ENCODE assay signal across 7 mouse cellular contexts in genomic region chr17:6742083-6743038, GRCm38 (mm10). TPM values are rescaled to one million over a fixed set of nuclear protein-coding genes. Genes with fewer than 3 reads are reported as not detected.
A peak's percentile ranks its signal among the peaks of the same experiment; 100 is the strongest.
DNase-seq lines count a peak whose midpoint lies in the region; ATAC-seq and TF ChIP-seq lines count a peak whose summit lies in the region.

No protein-coding gene starts in this region.

- ATAC-seq in neural tube, embryonic 11.5 days (ENCODE audit: insufficient read depth, low FRiP score, low TSS enrichment), result no peak
- no peak for ATAC-seq in neural tube, embryonic 15.5 days (ENCODE audit: low FRiP score)
- ATAC-seq in hindbrain, postnatal 0 days, result no peak
- ATAC-seq in lung, embryonic 16.5 days (ENCODE audit: low read depth), result peak; percentile 68

- no peaks in the 10 kb centered on the region for H3K9me3 ChIP-seq in neural tube, embryonic 11.5 days (ENCODE audit: control insufficient read depth, low read length)
- no peaks in the 10 kb centered on the region for H3K9me3 ChIP-seq in neural tube, embryonic 15.5 days (replicated peaks)
- H3K9me3 ChIP-seq in hindbrain, postnatal 0 days (ENCODE audit: low read length), result no peaks in the 10 kb centered on the region
- H3K9me3 ChIP-seq in lung, embryonic 16.5 days (ENCODE audit: control insufficient read depth, low read length), result no peaks in the 10 kb centered on the region

- H3K27me3 ChIP-seq in neural tube, embryonic 11.5 days (ENCODE audit: control insufficient read depth, insufficient read depth, low read length), result no peaks in the 10 kb centered on the region
- no peaks in the 10 kb centered on the region for H3K27me3 ChIP-seq in neural tube, embryonic 15.5 days (replicated peaks)
- no peaks in the 10 kb centered on the region for H3K27me3 ChIP-seq in hindbrain, postnatal 0 days (ENCODE audit: insufficient read depth, low read length)
- H3K27me3 ChIP-seq in lung, embryonic 16.5 days (ENCODE audit: control insufficient read depth, insufficient read depth, low read depth, low read length), result no peaks in the 10 kb centered on the region

- no peak overlapping the region for H3K4me2 ChIP-seq in neural tube, embryonic 11.5 days (ENCODE audit: low read depth)
- H3K4me2 ChIP-seq in neural tube, embryonic 15.5 days, result no peak overlapping the region
- H3K4me2 ChIP-seq in hindbrain, postnatal 0 days (ENCODE audit: low read depth, low read length), result no peak overlapping the region
- no peak overlapping the region for H3K4me2 ChIP-seq in lung, embryonic 16.5 days (ENCODE audit: low read depth, low read length)

- no peak for TF ChIP-seq CTCF in hindbrain, postnatal 0 days (IDR thresholded peaks at IDR 0.05; ENCODE audit: low read depth)

- DNase-seq in neural tube, embryonic 11.5 days (ENCODE audit: low spot score), result peak; percentile 16
- peak; percentile 52 for DNase-seq in brain, adult 2 months (ENCODE audit: low read depth, low spot score)
- DNase-seq in gastrocnemius, postnatal 10 days, result peak; percentile 75
- peak; percentile 62 for DNase-seq in hindbrain, postnatal 0 days (ENCODE audit: low spot score)
- peak; percentile 66 for DNase-seq in testis, postnatal 10 days (ENCODE audit: low spot score)

- peaks cover 3% of the 10 kb centered on the region; the same call in 1 of the 2 replicates for H3K36me3 ChIP-seq in neural tube, embryonic 11.5 days (ENCODE audit: control insufficient read depth, insufficient read depth, low read length)
- peaks cover 6% of the 10 kb centered on the region for H3K36me3 ChIP-seq in neural tube, embryonic 15.5 days
- no peaks in the 10 kb centered on the region for H3K36me3 ChIP-seq in hindbrain, postnatal 0 days (ENCODE audit: insufficient read depth, low read length)
- peaks cover 17% of the 10 kb centered on the region for H3K36me3 ChIP-seq in lung, embryonic 16.5 days (ENCODE audit: control insufficient read depth, insufficient read depth, low read length)

- WGBS in neural tube, embryonic 11.5 days, result 77% methylated on average over 31 of the region's 33 CpGs
- 69% methylated on average over 30 of the region's 33 CpGs for WGBS in neural tube, embryonic 15.5 days
- 44% methylated on average over 32 of the region's 33 CpGs for WGBS in hindbrain, postnatal 0 days
- 54% methylated on average over 33 of the region's 33 CpGs for WGBS in lung, embryonic 16.5 days

- H3K27ac ChIP-seq in neural tube, embryonic 11.5 days (ENCODE audit: low read depth, low read length), result peak overlapping the region; percentile 49; the same call in 1 of the 2 replicates
- H3K27ac ChIP-seq in neural tube, embryonic 15.5 days (replicated peaks), result no peak overlapping the region; the same call in 1 of the 2 replicates
- H3K27ac ChIP-seq in hindbrain, postnatal 0 days, result peak overlapping the region; percentile 28; the same call in 1 of the 2 replicates
- H3K27ac ChIP-seq in lung, embryonic 16.5 days (ENCODE audit: low read length), result peak overlapping the region; percentile 62

- H3K4me3 ChIP-seq in neural tube, embryonic 11.5 days (ENCODE audit: low read depth, low read length), result no peak overlapping the region
- no peak overlapping the region for H3K4me3 ChIP-seq in neural tube, embryonic 15.5 days (replicated peaks)
- H3K4me3 ChIP-seq in hindbrain, postnatal 0 days (ENCODE audit: low read length), result no peak overlapping the region
- no peak overlapping the region for H3K4me3 ChIP-seq in lung, embryonic 16.5 days (ENCODE audit: low read length)

- peaks cover 14% of the 10 kb centered on the region; the same call in 1 of the 2 replicates for H3K4me1 ChIP-seq in neural tube, embryonic 11.5 days (ENCODE audit: control insufficient read depth, insufficient read depth, low read length)
- H3K4me1 ChIP-seq in neural tube, embryonic 15.5 days, result peaks cover 49% of the 10 kb centered on the region
- H3K4me1 ChIP-seq in hindbrain, postnatal 0 days (ENCODE audit: insufficient read depth, low read length), result peaks cover 25% of the 10 kb centered on the region
- peaks cover 18% of the 10 kb centered on the region for H3K4me1 ChIP-seq in lung, embryonic 16.5 days (replicated peaks; ENCODE audit: control insufficient read depth, insufficient read depth, low read length)

- H3K9ac ChIP-seq in neural tube, embryonic 11.5 days (ENCODE audit: low read length), result no peak overlapping the region
- no peak overlapping the region for H3K9ac ChIP-seq in neural tube, embryonic 15.5 days (replicated peaks)
- H3K9ac ChIP-seq in hindbrain, postnatal 0 days (replicated peaks; ENCODE audit: low read length), result no peak overlapping the region
- H3K9ac ChIP-seq in lung, embryonic 16.5 days (ENCODE audit: low read length), result no peak overlapping the region

RNA-seq across cellular contexts. Expression of gene Ezr, which starts 40.2 kb away (rescaled TPM):
- 63.4 and 74.3 TPM in 2 replicates for polyA plus RNA-seq in neural tube, embryonic 11.5 days (2014; fragmentation: Nextera tagmentation; extraction: Ambion mirVana)
- 48.0 and 90.3 TPM in 2 replicates for polyA plus RNA-seq in neural tube, embryonic 15.5 days (2015; fragmentation: Nextera tagmentation; extraction: Ambion mirVana)
- 10 to 100 TPM; 24.0 to 24.9 TPM for total RNA-seq in gastrocnemius, postnatal 10 days (2021)
- total RNA-seq in hindbrain, postnatal 0 days (2014; rRNA removed), result 44.7 and 52.6 TPM in 2 replicates
- 62.4 and 72.7 TPM in 2 replicates for polyA plus RNA-seq in hindbrain, postnatal 0 days (2015; fragmentation: Nextera tagmentation; extraction: Ambion mirVana)
- 154 and 168 TPM in 2 replicates for polyA plus RNA-seq in lung, embryonic 16.5 days (2015; fragmentation: Nextera tagmentation; extraction: Ambion mirVana)

Comparison
In these comparisons a context has a peak if more than half of its experiments do, and no peak if none do; other contexts are left out.
1. DNase-seq: peak in every context shown above with its lines; median percentile 75 in gastrocnemius, postnatal 10 days; 66 in testis, postnatal 10 days; 62 in hindbrain, postnatal 0 days; 52 in brain, adult 2 months; 16 in neural tube, embryonic 11.5 days.